Mouse (Mus musculus): ENCODE data around the gene Cfap61.

Cfap61 gene

DNA sequence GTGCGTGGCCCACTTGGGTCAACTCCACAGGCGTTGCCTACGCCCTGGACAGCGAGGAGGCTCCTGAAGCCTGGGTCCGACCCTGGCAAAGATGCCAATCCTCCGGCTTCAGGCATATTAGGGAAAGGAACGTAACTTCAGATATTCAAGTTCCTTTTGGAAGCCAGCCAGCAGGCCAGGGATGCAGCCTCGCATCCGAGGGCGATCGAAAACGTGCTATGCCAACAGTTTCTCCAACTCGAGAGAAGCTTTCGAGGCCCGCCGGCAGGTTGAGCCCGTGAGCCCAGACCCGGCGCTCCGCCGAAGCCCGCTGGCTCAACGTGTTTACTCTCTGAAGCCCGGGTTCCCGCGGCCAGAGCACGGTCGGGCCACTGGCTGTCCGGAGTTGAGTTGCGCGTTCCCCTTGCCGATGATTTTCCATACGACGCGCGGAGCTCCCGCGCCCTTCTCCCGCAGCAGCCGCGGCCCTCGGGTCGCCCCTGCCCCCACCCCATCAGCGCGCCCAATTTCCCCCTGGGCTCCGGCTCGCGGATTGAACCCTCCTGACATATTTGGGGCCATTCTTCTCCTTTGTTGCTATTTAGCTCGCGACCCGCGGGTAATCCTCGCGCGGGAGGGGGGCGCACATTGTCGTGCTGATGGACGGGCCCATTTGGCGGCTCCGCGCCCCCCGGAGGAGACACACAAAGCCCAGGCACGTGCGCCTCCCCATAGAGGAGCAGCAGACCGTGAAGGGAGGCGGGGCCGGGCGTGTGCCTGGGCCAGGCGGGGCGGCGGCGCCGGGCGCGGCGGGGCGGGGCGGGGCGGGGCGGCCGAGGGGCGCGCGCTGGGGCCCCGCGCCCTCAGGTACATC is 286.7 kb downstream of the Cfap61 start, which contains the start of gene Insm1:
TSS of gene Insm1 (plus strand) at position 846 of the 853 bp plus-strand sequence.
- DNase-seq (ENCODE audit: low read depth, low spot score), result no peak

- no peak for DNase-seq (ENCODE audit: low read depth, low spot score)
These were observed 287.3 kb downstream of the Cfap61 start for GRCm38 (mm10) chr2:146221929-146222278.

GRCm38 (mm10) chr2:146222279-146223175 is 287.9 kb downstream of the Cfap61 start:
- DNase-seq (ENCODE audit: low read depth, low spot score), result no peak

DNA sequence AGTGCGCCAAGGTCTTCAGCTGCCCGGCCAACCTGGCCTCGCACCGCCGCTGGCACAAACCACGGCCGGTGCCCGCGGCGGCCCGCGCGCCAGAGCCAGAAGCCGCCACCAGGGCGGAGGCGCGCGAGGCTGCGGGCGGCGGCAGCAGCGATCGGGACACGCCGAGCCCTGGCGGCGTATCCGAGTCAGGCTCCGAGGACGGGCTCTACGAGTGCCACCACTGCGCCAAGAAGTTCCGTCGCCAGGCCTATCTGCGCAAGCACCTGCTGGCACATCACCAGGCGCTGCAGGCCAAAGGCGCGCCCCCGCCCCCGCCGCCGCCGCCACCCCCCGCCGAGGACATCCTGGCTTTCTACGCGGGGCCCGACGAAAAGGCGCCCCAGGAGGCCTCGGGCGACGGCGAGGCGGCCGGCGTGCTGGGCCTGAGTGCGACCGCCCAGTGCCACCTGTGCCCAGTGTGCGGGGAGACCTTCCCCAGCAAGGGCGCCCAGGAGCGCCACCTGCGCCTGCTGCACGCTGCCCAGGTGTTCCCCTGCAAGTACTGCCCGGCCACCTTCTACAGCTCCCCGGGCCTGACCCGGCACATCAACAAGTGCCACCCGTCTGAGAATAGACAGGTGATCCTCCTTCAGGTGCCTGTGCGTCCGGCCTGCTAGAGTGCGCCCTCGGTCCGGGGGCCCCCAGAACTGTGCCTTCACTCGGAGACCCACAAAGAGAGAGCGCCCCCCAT is 288.8 kb downstream of the Cfap61 start:
- no peak for DNase-seq (ENCODE audit: low read depth, low spot score)

DNA sequence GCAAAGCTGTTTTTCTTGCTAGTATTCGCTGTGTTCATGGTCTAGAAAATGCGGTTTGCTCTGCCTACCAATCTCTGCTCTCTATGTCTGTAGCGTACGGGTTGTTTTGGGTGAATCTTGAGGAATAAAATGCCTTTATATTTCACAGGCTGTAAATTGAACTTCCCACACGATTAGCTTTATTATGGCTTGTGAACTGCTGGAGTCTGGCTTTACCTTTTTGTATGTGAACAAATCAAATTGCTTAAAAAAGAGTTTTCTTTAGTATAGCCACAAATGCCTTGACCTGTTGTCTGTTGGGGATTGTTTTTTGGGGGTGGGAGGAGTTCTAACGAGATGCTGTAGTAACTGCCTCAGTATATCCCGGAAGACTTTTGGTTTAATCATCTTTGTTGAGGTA is 289.6 kb downstream of the Cfap61 start:
- DNase-seq (ENCODE audit: low read depth, low spot score), result no peak

GRCm38 (mm10) chr2:146225818-146226217 is 291.2 kb downstream of the Cfap61 start:
- no peak for DNase-seq (ENCODE audit: low read depth, low spot score)

DNA sequence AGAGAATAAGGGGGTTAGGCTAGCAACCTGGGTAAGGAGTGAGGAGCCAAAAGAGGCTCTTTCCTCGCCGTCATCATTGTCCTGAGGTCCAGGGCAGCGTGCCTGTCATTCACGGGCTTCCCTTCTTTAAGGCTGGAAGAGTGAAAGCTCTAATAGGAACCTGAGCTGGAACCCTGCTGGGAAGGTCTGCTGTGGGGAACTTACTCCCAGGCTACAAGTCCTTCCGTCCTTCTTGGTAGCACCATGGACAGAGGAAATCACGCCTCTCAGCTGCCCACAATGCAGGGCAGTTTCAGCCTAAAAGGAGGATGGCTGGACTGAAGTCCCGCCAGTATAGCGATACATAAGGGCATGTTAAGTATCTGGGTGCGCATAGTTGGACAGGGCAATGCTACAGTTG is 291.9 kb downstream of the Cfap61 start:
- peak; percentile 58 for DNase-seq (ENCODE audit: low read depth, low spot score)

DNA sequence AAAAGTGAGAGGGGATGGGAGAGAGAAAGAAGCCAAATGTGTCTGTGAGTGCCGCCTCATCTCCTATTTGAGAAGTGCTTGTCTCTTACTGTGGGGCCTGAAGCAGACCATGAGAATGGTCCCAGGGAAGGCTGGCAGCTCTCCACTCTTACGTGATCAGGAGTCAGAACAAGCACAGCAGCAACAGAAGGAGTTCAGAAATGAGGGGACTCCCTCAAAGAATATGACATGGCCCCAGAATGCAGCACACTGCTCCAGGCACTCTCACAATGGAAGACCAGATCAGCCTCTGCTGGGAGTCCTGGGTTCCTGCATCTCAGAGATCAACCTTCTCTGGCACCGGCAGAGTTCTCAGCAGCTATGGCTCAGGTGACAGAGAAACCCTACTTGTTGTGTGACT is 293.1 kb downstream of the Cfap61 start:
- no peak for DNase-seq (ENCODE audit: low read depth, low spot score)

GRCm38 (mm10) chr2:146228435-146228834 is 293.9 kb downstream of the Cfap61 start:
- DNase-seq (ENCODE audit: low read depth, low spot score), result no peak

GRCm38 (mm10) chr2:146231485-146231884 is 296.9 kb downstream of the Cfap61 start:
- DNase-seq (ENCODE audit: low read depth, low spot score), result no peak

- DNase-seq (ENCODE audit: low read depth, low spot score), result no peak
These were observed 304.7 kb downstream of the Cfap61 start for GRCm38 (mm10) chr2:146239196-146239747.

- no peak for DNase-seq (ENCODE audit: low read depth, low spot score)
These were observed 309.5 kb downstream of the Cfap61 start for GRCm38 (mm10) chr2:146244049-146244448.

GRCm38 (mm10) chr2:146245401-146245800 is 310.8 kb downstream of the Cfap61 start:
- no peak for DNase-seq (ENCODE audit: low read depth, low spot score)

DNA sequence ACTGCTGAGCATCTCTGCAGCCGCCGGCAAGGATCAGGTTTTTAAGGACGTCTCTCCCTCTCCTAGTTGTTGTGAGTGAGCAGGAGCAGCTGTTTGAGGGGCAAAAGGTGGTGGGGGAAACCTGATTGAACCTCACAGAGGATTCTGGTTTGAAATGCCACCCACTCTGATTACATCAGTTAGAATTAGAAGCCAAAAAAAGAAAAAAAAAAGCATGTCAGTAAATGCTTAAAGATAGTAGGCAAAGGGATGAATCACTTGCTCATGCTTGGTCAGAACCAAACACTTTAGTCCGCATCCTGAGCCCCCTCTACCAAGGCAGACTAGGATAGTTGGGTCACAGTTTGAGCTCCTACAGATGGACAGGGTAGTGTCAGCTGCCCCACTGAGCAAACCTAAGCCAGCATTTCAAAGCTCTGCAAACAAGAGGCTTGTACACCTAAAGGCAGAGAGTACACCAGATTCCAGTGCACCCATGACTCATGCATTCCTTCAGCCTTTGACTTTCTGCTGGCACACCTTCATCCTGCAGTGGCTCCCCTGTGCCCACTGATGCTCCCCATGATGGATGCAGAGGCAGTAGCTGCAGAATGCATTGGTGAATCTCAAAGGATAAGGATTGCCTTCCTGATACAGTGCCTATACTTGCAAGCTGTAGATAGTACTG is 312.0 kb downstream of the Cfap61 start:
- peak; percentile 58 for DNase-seq (ENCODE audit: low read depth, low spot score)

GRCm38 (mm10) chr2:146247576-146247975 is 313.0 kb downstream of the Cfap61 start:
- no peak for DNase-seq (ENCODE audit: low read depth, low spot score)

DNA sequence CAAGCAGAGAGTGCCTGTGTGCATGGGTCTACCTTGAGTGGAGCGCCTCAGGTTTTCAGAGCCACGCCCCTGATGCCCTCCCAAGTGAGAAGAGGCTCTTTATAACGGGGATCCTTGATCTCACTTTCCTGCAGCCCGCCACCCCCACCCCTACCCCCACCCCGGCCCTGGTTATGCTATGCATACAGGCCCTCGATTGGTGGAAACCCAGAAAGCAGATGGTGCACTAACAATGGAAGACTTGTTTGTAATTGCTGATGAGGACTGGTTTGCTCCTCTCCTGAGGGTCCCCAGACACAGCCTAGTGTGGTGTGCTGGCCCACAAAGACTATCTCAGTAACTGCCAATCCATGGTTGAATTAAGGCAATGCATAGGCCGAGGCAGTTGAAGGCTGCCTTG is 314.4 kb downstream of the Cfap61 start:
- DNase-seq (ENCODE audit: low read depth, low spot score), result no peak

GRCm38 (mm10) chr2:146250236-146250904 is 315.8 kb downstream of the Cfap61 start:
- no peak for DNase-seq (ENCODE audit: low read depth, low spot score)

DNA sequence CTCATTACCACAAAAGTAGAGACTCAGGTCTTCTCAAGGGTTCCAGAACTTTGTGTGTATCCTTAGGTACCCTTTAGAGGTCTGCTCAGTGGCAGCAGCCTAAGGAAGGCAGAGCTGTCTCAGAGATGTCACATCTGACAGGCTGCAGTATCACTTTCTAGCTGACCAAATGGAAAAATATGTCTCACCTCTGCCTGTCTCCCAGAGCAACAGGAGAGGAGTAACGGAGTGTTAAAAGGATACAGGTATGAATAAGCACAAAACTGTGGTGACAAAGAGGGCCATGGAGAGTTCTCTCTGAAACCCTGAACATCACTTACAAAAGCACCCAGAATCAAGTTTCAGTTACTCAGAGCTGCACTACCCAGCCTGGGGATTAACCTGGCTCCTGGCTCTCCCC is 319.8 kb downstream of the Cfap61 start:
- DNase-seq (ENCODE audit: low read depth, low spot score), result no peak

DNA sequence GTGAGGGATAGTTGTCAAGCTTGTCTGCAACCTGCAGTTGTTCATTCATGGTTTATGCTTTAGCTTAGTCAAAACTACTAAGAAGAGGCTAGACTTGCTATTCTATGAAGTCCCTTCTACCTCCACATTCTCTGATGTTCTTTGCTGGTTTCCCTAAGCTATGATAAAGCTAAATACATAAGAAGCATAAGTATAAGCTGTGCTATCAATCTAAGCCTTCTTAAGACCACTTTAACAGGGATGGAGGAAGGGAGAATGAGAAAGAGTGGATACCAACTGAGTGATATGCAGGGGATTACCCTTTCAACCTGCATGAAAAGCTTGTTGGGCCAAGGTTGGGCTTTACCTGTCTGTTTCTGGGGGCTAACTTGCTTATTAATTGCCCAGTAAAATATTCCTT is 321.1 kb downstream of the Cfap61 start:
- no peak for DNase-seq (ENCODE audit: low read depth, low spot score)

DNA sequence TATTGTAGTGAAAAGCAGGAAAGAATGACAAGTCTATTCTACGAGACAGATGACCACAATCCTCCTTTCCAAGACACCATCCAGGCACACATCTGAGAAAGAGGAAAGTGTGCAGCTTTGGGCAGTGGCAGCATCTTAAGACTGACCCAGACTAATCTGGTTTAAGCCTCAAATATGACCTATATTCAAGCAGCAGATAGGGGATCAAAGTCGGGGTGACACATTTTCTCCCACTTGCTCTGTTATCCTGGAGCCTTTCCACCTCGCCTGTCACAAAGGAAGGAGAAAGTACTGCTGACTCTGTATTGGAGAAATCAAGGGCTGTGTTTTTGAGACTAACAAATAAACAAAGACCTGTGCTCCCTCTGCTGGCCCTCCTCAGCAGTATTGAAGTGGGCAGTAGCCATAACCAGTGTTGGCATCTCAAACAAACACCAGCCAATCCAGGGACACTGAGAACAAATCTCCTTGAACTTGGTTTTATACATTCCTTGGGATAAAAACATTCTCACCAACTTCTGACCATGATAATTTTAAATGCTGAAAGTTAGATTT is 321.8 kb downstream of the Cfap61 start:
- peak; percentile 44 for DNase-seq (ENCODE audit: low read depth, low spot score)

All from 3T3-L1 (cell line).